Mouse (Mus musculus): ENCODE measurements around the gene Tspan1.

Gene Tspan1

DNA sequence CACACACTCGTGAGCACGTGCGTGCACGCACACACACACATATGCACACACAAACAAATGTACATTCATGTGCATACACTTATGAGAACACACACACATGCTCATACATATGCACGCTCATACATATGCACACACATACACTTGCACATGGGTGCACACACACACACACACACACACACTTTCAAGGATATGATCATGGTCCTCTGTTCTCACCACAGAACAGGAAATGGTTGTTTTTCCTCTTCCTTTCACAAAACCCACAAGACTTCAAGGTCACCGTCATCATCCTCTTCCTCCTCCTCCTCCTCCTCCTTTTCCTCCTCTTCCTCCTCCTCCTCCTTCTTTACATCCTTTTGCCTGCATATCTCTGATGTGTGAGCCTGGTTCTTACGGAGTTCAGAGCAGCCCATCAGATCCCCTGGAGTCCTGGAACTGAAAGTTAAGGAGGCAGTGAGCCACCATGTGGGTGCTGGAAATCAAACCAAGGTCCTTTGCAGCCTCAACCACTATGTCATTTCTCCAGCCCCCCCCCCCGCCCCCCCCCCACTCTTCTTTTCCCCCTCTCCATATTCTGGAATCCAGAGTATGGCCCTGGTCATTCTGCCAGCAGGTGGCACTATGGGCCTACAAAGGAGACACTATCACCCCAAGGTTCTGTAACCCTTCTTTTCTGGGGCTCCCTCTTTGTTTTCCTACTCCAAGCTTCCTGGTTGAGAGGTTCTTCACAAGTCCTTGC lies 1.4 kb upstream of the Tspan1 start:
- peak; percentile 50 to 64 for DNase-seq (ENCODE audit: low spot score in 2 of 2)

DNA sequence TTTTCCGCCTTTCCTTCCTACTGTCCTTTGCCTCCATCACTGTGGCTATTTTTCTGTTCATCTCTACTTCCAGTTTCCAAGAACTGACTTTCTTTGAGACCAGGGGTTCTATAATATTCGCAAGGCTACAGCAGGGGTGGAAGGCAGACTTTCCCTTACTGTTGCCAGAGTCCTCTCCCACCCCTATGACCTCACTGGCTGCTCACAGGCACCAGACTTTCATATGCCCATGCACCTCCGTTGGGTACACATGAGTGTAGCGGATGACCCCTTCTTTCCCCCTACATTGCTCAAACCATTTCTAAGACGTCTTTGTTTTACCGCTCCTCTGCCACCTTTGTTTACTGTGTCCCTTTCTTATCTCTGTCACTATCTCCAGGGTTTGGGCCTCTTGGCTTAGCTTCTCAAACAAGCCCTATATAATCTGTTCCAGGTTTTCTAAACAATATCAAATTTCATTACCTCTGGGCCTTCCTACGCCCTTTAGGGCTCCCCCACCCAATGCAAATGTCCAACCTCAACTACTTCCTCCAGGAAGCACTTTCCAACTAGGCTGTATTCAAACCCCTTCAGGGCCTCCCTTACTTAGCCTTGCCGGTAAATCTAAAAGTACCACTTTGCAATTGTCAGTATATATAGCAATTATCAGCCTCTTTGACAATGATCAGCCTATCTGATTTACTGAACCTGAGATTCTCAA lies 1.5 kb downstream of the Tspan1 start:
- DNase-seq (ENCODE audit: low spot score in 2 of 2), result no peak

DNA sequence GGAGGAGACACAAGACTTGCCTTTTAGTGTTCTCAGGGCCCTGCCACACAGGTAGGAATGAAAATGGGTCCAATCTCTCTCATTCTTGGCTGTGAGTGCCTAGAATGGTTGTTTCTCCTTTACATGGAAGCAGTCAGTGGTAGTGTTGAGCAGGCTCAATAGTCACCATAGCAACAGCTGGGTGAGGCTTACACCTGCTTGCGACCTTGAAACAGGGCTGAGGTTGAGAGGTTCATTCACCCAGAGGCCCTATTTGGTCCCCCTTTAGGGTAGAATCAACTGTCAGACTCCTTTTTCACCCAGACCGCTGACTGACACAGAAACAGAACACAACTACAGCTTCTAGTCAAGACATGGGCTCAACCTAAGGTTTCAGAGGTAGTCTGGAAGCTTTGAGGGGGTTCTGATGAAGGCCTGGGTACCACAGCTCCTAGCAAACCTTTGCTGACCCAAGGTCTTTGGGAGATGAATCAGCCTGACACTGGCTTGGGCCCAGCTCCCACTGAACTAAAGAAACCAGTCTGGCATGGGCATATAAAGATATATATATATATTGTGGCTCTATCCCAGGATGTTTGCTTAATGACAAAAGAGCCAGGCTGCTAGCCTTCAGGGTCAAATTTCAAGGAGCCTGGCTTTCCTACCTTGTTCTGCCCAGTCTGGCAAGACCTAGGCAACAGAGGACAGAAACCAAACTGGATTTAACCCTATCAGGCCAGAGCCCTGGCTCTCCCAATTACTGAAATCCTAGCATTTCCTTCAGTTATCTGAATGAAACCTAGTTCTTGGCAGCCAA lies 2.4 kb downstream of the Tspan1 start:
- DNase-seq (ENCODE audit: low spot score in 2 of 2), result no peak

DNA sequence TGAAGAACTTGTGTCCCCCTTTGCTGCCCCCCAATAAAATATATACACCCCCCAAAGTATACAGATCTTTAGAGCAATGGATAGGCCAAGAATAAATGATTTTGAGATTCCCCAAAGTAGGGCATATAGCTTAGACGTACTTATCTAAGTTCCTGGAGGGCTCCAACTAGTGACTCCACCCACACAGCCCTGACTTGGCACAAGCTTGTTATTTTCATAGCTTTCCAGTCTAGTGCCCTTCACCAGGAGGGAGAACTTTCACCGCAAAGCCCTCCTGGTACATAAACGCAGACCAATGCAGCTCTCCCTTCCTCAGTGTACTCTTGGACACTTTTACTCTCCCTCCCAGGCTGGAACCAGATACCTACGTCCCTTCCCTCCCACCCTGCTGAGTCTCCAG lies 5.3 kb downstream of the Tspan1 start:
- no peak for DNase-seq (ENCODE audit: low spot score in 2 of 2)

DNA sequence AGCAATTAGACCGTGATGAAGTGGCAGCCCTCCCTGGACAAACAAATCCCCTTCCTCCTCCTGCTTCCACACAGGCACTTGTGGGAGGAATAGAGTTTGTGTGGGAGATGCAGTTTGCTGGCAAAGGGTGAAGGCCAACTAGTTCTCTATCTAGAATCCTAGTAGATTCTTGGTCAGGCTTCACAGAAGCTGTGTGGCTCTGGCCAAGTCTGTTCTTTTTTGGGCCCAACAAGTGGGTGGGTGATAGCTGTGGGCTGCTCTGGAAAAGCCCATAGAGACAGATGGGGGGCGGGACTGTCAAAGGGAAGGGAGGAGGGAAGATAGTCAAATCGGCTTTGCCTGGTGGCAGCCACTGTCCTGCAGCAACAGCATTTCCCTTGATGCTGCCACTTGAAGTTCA lies 6.6 kb downstream of the Tspan1 start:
- DNase-seq (ENCODE audit: low spot score in 2 of 2), result no peak

DNA sequence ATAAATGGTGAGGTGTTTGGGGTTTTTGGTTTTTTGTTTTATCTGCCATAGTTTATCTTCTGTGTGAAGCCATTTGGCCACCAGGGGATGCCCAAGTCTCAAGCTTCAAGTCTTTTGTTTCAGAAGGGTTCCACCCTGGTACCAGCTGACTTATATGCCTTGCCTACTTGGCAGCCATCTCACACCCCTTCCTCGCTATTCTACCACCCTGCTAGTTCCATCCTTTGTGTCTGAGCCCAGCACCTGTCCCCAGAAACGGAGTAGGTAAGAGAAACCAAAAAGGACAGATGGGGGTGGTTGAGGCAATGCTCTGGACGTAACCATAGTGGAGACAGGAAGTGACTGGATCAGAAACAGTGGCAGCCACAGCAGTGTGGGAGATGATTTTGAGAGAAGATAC lies 7.5 kb downstream of the Tspan1 start:
- DNase-seq (ENCODE audit: low spot score in 2 of 2), result no peak

DNA sequence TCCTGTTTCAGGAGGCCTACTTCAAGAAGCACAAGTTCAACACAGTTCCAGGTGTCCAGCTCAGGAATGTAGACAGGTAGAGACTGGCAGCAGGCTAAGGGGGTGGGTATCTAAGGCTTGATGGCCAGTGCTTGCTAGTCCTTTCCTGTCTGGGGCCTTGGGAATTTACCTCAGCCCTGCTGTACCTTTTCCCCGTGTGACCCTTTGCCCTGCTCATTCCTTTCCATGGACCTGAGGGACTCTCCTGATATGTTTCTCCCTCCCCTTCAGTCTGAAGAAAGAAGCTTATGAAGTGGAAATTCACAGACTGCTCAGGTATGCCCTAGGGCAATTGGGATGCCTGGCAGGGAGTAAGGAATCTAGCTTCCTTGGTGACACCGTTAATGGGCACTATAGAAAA lies 9.5 kb downstream of the Tspan1 start:
- no peak for DNase-seq (ENCODE audit: low spot score in 2 of 2)

DNA sequence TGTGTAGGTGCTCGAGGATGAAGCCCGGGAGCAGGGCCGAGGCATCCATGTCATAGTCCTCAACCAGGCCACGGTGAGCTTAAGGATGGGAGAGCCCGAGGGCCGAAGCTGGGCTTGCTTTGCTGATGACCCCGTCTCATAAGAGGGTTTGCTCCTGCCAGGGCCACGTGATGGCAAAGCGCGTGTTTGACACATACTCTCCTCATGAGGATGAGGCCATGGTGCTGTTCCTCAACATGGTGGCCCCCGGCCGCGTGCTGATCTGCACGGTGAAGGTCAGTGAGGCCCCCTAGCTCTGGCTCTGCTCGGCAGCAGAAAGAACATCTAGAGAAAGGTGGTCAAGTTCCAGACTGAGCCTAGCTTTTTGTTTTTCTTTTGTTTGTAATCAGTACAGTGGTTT lies 14.7 kb downstream of the Tspan1 start:
- DNase-seq (ENCODE audit: low spot score in 2 of 2), result no peak

DNA sequence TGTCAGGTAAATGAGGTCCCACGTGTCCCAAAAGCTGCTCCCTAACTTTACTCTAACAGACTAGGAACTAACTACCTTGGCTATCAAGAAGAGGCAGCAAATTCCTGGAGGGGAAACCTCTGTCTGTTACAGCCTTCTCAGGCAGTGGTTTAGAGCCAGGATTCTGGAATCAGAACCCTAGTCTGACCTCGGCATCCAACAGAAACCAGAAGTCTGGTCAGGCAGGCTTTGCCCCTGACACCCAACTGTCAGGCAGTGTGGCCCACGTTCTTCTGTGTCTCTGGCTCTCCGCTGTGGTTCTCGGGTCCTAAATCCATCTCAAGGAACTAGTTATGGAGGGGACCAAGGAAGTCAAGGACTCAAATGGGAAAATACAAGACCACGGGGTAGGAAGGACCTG lies 16.2 kb downstream of the Tspan1 start, which contains the start of gene Lurap1:
Lurap1 (minus strand) TSS at position 101 of the 400 bp plus-strand sequence.
- DNase-seq (ENCODE audit: low spot score in 2 of 2), result no peak

DNA sequence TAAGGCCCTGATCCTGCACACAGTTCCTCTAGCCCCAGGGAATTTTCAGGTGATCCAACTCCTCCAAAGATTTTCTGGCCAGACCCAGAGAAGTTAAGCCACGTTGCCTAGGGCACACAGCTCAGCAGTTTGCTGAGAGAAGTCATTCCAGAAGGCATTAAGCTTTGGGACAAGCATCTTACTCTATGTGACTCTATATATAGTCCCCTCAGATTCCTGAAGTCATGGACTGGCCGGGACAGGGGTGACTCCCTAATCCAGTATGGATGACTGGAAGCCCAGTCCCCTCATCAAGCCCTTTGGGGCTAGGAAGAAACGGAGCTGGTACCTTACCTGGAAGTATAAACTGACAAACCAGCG lies 16.6 kb downstream of the Tspan1 start:
- DNase-seq (ENCODE audit: low spot score in 2 of 2), result no peak

DNA sequence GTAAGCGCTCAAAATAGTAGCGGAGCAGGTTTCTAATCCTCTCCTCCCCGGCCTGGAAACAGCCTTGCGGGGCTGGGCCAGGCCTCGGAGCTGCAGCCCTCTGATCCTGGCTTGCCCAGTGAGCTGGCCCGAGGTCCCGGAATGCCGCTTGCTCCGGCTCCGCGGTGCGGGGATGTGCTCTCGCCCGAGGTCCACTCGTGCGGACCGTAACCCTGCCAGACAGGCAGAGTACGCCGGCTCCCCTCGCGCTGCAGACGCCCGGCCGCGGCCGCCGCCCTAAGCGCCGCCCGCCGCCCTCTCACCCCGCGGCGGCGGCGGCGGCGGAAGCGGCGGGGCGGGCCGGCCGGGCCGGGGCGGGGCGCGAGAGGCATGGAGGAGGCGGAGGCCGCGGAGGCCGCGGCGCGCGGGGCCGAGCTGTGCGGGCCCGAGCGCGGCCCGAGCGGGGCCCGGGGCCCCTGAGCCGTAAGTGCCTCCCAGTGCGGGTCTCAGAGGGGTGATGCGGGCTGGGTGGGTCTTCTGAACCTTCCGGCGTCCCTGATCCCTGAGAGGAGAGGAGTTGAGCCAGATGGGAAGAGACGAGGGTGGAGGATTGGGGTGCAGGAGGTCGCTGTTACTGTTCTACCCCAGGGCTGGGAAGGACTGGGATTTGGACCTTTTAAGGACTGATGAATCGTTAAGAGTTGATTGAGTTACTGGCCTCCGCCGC lies 17.1 kb downstream of the Tspan1 start:
- peak; percentile 19 to 34 for DNase-seq (ENCODE audit: low spot score in 2 of 2)

DNA sequence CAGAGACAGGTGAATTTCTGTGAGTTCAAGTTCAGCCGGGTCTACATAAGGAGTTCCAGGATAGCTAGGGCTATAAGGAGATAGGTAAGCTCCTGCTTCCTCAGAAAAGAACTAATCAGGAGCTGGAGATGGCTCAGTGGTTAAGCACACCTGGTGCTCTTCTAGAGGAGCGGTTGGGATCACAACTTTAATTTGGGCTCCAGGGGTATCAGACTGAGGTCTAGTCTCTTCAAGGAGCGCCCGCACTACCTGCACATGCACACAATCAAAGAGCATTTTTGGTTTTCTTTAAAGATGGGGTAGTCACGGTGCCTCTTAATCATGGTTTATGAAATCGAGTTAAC lies 17.6 kb downstream of the Tspan1 start:
- DNase-seq (ENCODE audit: low spot score in 2 of 2), result no peak

DNA sequence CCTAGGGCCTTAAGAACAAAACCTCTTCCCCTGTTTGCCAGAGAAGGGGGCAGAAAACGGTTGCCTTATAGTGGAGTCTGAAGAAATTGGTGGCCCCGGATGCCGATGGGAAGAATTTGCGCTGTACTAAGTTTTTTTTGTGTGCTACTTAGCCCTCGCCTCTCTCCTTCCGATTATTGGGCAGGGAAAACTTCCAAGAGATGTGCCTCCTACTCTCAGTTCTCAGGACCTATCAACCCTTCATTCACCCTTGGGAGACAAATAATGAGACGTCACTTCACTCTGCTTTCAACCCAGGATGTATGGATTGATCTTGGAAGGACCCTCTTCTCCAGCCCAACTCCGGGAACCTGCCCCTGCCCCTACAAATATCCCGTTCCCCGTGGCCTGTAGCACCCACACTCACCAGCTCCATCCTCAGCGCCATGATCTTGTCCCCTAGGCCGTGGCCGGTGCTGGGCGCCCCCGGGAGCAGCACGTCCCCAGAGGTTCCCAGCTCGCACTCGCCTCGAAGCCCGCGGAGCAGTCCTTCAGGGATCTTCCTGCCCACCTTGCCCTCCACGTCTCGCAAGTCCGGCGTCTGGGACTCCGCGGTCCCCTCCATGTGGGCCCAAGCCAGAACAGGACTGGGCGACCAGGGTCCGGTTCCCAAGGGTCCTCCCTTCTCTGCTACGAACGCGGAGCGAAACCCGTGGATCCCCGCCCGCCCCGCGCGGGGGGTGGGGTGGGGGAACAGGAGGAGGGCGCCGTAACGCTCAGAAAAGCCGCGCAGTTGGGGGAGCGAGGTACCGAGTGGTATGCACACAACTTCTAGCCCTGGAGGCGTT lies 23.3 kb downstream of the Tspan1 start:
- DNase-seq (ENCODE audit: low spot score in 2 of 2), result peak in 1 of 2 experiments; percentile 32

DNA sequence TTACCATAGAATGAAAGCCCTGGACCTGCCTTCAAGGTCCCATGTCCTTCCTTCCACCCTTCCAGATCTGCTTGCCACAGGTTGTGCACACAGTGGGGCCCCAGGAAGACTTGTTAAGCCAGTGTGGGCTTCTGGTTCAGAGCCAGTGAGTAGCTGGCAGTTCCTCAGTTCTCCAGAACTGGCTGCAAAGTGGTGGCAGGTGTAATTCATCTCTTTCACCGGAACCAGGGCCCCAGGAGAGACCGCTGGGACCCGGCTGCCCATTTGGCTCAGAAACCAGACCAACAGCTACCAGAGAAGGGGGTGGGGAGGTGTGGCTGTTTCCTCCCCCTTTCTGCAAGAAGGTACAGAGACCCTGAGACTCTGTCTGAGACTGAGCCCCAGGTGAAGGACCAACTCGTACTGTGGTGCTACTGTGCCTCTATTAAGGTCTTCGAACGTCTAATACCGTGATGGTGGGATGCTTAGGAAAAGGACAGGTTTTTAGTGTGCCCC lies 24.0 kb downstream of the Tspan1 start:
- no peak for DNase-seq (ENCODE audit: low spot score in 2 of 2)

DNA sequence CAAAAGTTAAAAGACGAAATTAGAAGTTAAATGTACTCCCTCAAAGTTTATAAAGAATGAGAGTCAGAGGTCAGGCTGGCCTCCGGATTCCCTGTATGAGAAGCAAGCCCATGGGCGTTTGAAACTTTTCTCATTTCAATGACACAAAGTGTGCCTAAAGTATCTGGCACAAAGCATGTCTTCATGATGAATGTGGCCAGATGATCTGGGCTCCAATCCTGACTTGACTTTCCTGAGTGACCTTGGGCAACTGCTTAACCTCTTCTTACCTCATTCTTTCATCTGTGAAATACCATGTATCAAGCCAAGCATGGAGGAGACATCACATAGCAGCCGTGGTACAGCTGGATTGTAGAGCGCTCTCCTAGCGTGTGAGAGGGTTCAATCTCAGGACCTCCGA lies 25.1 kb downstream of the Tspan1 start:
- DNase-seq (ENCODE audit: low spot score in 2 of 2), result no peak

DNA sequence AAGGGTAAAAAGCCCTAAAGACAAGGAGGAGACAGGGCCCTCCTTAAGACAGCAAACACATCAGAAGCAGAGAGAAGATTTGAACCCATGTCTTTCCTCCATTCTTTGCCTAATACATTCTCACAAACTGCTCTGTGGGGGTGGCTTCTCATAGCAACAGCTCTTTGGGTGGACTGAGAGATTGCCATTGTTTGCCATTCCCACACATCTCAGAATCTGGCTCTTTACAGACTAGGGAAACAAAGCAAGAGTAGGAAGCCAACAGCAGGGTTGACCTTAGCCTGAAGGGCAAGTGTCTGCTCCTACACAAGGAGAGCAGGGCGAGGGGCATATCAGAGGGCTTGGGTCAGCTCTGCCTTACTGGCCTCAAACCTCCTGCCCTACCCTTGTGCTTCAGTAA lies 25.7 kb downstream of the Tspan1 start:
- DNase-seq (ENCODE audit: low spot score in 2 of 2), result no peak

DNA sequence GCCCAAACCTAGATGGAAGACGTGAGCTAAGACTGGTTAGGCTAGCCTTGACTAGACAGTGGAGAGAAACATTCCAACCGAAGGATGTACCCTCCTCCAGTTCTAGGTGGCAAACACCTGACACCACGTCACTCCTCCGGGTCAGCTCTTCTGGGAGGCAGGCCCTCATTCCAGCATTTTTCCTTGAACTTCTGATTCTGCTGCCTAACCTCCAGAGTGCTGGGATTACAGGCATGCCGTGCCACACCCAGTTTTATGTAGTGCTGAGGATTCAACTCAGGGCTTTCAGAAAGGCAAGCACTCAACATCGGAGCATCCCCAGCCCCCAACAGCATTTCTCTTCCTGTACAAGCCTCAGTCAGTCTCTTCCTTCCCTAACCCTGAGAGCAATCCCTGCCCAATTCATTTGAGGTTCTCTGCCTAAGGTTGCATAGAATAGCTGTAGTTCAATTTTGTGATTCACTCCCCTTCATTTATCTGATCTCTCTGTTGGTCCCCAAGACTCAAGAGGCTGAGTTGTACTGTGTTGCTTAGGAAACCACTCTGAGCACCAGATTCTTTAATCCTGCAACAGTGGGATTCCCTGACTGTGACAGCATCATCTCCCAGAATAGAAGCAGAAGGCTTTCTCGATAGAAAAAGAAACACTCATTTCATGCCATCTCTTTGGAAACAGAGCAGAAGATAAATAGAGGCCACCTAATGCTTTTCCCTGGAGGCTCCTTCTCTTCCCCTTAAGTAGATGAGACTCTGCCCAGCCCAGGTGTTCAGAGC lies 26.4 kb downstream of the Tspan1 start:
- DNase-seq (ENCODE audit: low spot score in 2 of 2), result no peak

DNA sequence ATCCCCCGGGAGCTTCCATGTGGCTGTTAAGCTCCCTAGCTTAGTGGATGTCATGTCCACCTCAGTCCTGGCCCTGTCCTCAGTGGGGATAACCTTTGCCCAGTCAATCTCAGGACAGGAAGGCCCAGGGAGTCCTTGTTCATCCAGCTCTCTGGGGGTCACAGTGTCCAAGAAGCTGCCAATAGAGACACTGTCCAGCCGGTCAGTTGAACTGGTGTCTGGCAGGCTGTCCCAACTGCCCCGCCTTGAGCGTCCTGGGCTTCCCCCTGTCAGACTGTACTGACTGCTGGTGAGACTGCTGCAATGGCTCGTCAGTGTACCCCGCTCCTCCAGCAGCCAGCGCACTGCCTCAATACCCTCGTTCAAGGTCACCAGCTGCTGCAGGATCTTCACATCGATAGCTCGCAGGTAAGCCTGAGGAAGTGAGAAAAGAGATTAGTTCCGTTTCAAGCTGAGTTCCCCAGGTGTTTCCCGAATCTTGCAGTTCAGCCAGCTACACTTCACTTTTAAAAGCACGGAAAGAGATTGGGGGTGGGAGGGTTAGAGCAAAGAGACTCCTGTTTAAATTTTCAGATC lies 29.9 kb downstream of the Tspan1 start:
- DNase-seq (ENCODE audit: low spot score in 2 of 2), result peak in 1 of 2 experiments; percentile 23

DNA sequence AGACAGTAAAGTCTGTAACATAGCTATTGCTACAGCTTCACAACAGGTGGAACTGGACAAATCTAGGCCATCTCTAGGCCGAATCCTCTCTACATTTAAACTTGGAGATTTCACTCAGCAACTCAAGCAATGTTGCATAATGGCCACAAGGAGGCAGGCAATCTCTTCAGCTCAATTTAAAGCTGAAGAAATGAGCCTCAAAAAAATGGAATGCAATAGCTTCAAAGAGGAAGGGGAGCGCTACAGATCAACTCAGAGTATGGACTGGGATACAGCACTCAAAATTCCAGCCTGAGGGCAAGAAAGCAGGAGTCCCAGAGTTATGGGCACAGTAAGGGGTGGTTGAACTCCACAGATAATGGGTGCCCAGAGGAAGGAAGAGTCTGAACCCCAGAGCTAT lies 32.4 kb downstream of the Tspan1 start:
- DNase-seq (ENCODE audit: low spot score in 2 of 2), result peak in 1 of 2 experiments; percentile 15

DNA sequence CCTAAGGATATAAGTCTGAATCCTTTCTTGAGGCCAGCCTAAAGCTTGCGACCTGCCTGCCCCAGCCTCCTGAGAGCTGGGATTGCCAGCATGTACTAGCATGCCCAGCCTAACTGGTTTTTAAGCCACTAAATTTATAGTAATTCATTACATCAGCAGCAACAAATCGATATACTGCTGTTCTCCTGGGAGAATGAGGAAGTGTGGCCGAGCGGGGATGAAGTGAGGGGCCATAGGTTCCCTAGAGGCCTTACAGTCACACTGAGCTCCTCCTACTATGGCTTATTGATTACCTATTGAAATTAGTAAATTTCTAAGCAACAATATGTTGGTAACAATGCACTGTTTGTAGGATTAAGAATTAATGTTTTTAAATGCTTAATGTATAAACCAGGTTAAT lies 34.3 kb downstream of the Tspan1 start:
- no peak for DNase-seq (ENCODE audit: low spot score in 2 of 2)

Measured in natural killer cell, adult 2 months (primary cell).